8 mouse cellular contexts compared by ENCODE assay signal in the genomic region with DNA sequence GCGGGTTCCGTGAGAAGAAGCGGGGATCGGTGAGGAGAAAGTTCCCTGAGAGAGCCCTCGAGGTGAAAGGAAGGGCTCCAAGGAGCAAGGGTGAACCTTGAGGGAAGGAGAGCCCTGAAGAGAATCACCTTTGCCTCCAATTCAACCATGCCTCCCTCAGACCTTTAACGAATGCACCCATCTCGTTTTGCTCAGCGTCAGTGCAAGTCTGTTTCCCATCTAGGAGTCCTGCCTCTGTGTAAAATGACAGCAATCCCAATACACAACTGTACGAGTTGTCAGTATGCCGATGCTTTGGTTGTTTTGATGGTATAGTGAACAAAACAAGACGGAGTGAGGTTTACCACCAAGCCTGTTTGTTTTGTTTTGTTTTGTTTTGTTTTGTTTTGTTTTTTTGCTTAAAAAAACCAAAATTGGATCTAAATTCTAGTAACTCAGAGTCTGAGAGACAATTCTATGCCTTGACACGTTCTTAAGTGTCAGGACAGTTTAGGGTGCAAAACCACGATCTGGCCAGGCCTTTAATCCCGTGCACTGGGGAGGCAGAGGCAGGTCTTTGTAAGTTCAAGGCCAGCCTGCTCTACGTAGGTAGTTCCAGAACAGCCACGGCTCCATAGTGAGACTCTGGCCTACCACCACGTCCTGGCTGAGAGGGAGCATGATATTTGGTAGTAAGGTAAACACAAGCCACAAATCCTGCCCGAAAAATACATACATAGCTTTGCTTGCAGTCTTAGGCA. TPM values are rescaled to one million over a fixed set of nuclear protein-coding genes. Genes with fewer than 3 reads are reported as not detected.
A peak's percentile ranks its signal among the peaks of the same experiment; 100 is the strongest.
DNase-seq lines count a peak whose midpoint lies in the region; ATAC-seq and TF ChIP-seq lines count a peak whose summit lies in the region.

No protein-coding gene starts in this region.

- peak overlapping the region; percentile 80 for H3K4me3 ChIP-seq in layer of hippocampus, adult 2 months
- H3K4me3 ChIP-seq in hindbrain, embryonic 15.5 days: peak overlapping the region; percentile 90
- peak overlapping the region; percentile 35 for H3K4me3 ChIP-seq in myocyte

- H3ac ChIP-seq in myocyte (ENCODE audit: control insufficient read depth, insufficient read length): no peak overlapping the region

- no peaks in the 10 kb centered on the region for H3K36me3 ChIP-seq in hindbrain, embryonic 15.5 days
- H3K36me3 ChIP-seq in myocyte (ENCODE audit: control insufficient read depth, insufficient read depth): no peaks in the 10 kb centered on the region

- H3K27me3 ChIP-seq in hindbrain, embryonic 15.5 days: no peaks in the 10 kb centered on the region
- no peaks in the 10 kb centered on the region for H3K27me3 ChIP-seq in myocyte (ENCODE audit: control insufficient read depth, insufficient read depth, insufficient read length)

- H3K4me1 ChIP-seq in hindbrain, embryonic 15.5 days (replicated peaks): peaks cover 26% of the 10 kb centered on the region

- 26% methylated on average over 18 of the region's 18 CpGs for WGBS in hindbrain, embryonic 15.5 days

- no peak for DNase-seq in layer of hippocampus, adult 2 months (ENCODE audit: low spot score in 2 of 2)
- DNase-seq in layer of hippocampus, adult 11-12 months (ENCODE audit: low spot score): no peak
- peak; percentile 40 for DNase-seq in c-Kit-negative CD71-positive TER-119-positive erythroid progenitor cells, embryonic 14.5 days (ENCODE audit: low read depth, low spot score)
- no peak for DNase-seq in left cerebral cortex, adult 11 months (ENCODE audit: low spot score)
- no peak for DNase-seq in thymus, postnatal 0 days (ENCODE audit: low spot score)
- DNase-seq in cerebellum, postnatal 10 days: no peak

- peak overlapping the region; percentile 72 for H3K9ac ChIP-seq in hindbrain, embryonic 15.5 days

- no peaks in the 10 kb centered on the region for H3K9me3 ChIP-seq in hindbrain, embryonic 15.5 days

- H3K27ac ChIP-seq in layer of hippocampus, adult 2 months: peak overlapping the region; percentile 93
- peak overlapping the region; percentile 86; the same call in 1 of the 2 replicates for H3K27ac ChIP-seq in hindbrain, embryonic 15.5 days (replicated peaks)

- no peaks in the 10 kb centered on the region for H3K79me2 ChIP-seq in myocyte (ENCODE audit: control insufficient read depth, insufficient read depth)

- no peak for TF ChIP-seq CTCF in layer of hippocampus, adult 2 months (conservative IDR thresholded peaks at IDR 0.05)

- no peak for TF ChIP-seq POLR2A in myocyte (IDR thresholded peaks at IDR 0.05; ENCODE audit: insufficient read length, low read depth)

- ATAC-seq in hindbrain, embryonic 15.5 days (ENCODE audit: low FRiP score, low read depth): no peak

- peak overlapping the region; percentile 81 for H3K4me2 ChIP-seq in hindbrain, embryonic 15.5 days
- H3K4me2 ChIP-seq in myocyte (ENCODE audit: low read depth): peak overlapping the region; percentile 63

TF ChIP-seq in myocyte, 11 proteins besides CTCF, POLR2A, EP300 and RAD21:
- TF ChIP-seq SRF (IDR thresholded peaks at IDR 0.05; ENCODE audit: control insufficient read depth, insufficient read length, low read depth): no peak
- TF ChIP-seq POLR2AphosphoS2 (IDR thresholded peaks at IDR 0.05; ENCODE audit: insufficient read length, low read depth): no peak
- TF ChIP-seq USF1 (IDR thresholded peaks at IDR 0.05; ENCODE audit: low read depth): no peak
- TF ChIP-seq MYOG (IDR thresholded peaks at IDR 0.05; ENCODE audit: control insufficient read depth in 1 of 3, insufficient read depth in 1 of 3, insufficient read length in 2 of 3, low read depth in 2 of 3): no peak
- no peak for TF ChIP-seq E2F4 (IDR thresholded peaks at IDR 0.05; ENCODE audit: insufficient read depth)
- TF ChIP-seq TCF3 (IDR thresholded peaks at IDR 0.05; ENCODE audit: insufficient read length, low read depth): no peak
- TF ChIP-seq REST (IDR thresholded peaks at IDR 0.05; ENCODE audit: insufficient read depth, insufficient read length): no peak
- no peak for TF ChIP-seq TCF12 (IDR thresholded peaks at IDR 0.05; ENCODE audit: insufficient read depth, poor library complexity, severe bottlenecking)
- no peak for TF ChIP-seq MAX (IDR thresholded peaks at IDR 0.05; ENCODE audit: low read depth)
- no peak for TF ChIP-seq CEBPB (IDR thresholded peaks at IDR 0.05; ENCODE audit: insufficient read depth, poor library complexity, severe bottlenecking)
- TF ChIP-seq MYOD1 (IDR thresholded peaks at IDR 0.05; ENCODE audit: control insufficient read depth in 1 of 3, insufficient read length in 2 of 3, low read depth in 2 of 3): no peak

RNA-seq across cellular contexts. Expression of a gene that starts 0.7 kb away (rescaled TPM):
- 100 to 1,000 TPM; 114 to 124 TPM for total RNA-seq in layer of hippocampus, adult 2 months (2021)
- 74.5 and 80.8 TPM in 2 replicates for polyA plus RNA-seq in hindbrain, embryonic 15.5 days (2015; fragmentation: Nextera tagmentation; extraction: Ambion mirVana)
- 6.6 TPM for polyA plus RNA-seq in myocyte (2012; fragmentation: generic; extraction: Trizol)
- 2.8 and 3.6 TPM in 2 replicates for polyA plus RNA-seq in thymus, postnatal 0 days (2015; fragmentation: Nextera tagmentation; extraction: Ambion mirVana)

RNA-seq across cellular contexts. Expression of a gene that starts 1.0 kb away (rescaled TPM):
- total RNA-seq in layer of hippocampus, adult 2 months (2021): 10 to 100 TPM; 62.6 to 70.8 TPM
- 26.9 and 28.5 TPM in 2 replicates for polyA plus RNA-seq in hindbrain, embryonic 15.5 days (2015; fragmentation: Nextera tagmentation; extraction: Ambion mirVana)
- 25.8 TPM for polyA plus RNA-seq in myocyte (2012; fragmentation: generic; extraction: Trizol)
- 29.8 and 35.7 TPM in 2 replicates for polyA plus RNA-seq in thymus, postnatal 0 days (2015; fragmentation: Nextera tagmentation; extraction: Ambion mirVana)

RNA-seq across cellular contexts. Expression of a gene that starts 45.0 kb away (rescaled TPM):
- total RNA-seq in layer of hippocampus, adult 2 months (2021): 10 to 100 TPM; 70.4 to 76.3 TPM
- polyA plus RNA-seq in hindbrain, embryonic 15.5 days (2015; fragmentation: Nextera tagmentation; extraction: Ambion mirVana): 21.4 and 22.3 TPM in 2 replicates
- polyA plus RNA-seq in myocyte (2012; fragmentation: generic; extraction: Trizol): 11.0 TPM
- polyA plus RNA-seq in thymus, postnatal 0 days (2015; fragmentation: Nextera tagmentation; extraction: Ambion mirVana): 14.9 and 17.7 TPM in 2 replicates

Comparison
In these comparisons a context has a peak if more than half of its experiments do, and no peak if none do; other contexts are left out.
1. H3K4me3 ChIP-seq: peak in every context shown above with its lines; median percentile 90 in hindbrain, embryonic 15.5 days; 80 in layer of hippocampus, adult 2 months; 35 in myocyte.